Mouse (Mus musculus): ENCODE results near the gene Gm49361.

GRCm38 (mm10) chr14:57606663-57607365 lies 139.1 kb downstream of the Gm49361 start:
- no peak for TF ChIP-seq CTCF (IDR thresholded peaks at IDR 0.05; ENCODE audit: insufficient read depth, low read length)
- no peak for TF ChIP-seq POLR2A (IDR thresholded peaks at IDR 0.05; ENCODE audit: borderline replicate concordance, extremely low read depth, low read depth, low read length)

Measured in lung, adult 2 months (tissue).